Mouse (Mus musculus) cerebral cortex, adult 2 months (tissue): ENCODE measurements around the gene Nos3.

ENCODE experiments used
- WGBS: fragments of 180-500 bp; shearing (Covaris S2); methylation state at CpG from one replicate; pipeline ENCODE4 v1.1.7; 2018; 5-methylcytosine and 5-hydroxymethylcytosine counted together

Nos3 gene

GRCm38 (mm10) chr5:24378700-24379099 lies 14.1 kb downstream of the Nos3 start:
- 82% methylated on average over 2 of the region's 2 CpGs for WGBS

- WGBS: 59% methylated on average over 4 of the region's 4 CpGs
These were observed 14.9 kb downstream of the Nos3 start for GRCm38 (mm10) chr5:24379501-24379900.

GRCm38 (mm10) chr5:24380499-24380898 lies 15.9 kb downstream of the Nos3 start:
- 93% methylated on average over 4 of the region's 4 CpGs for WGBS

- 82% methylated on average over 6 of the region's 6 CpGs for WGBS
These were observed 16.9 kb downstream of the Nos3 start for GRCm38 (mm10) chr5:24381486-24381885.

- 84% methylated on average over 2 of the region's 2 CpGs for WGBS
These were observed 17.4 kb downstream of the Nos3 start for GRCm38 (mm10) chr5:24381988-24382387.

- WGBS: 2% methylated on average over 34 of the region's 34 CpGs
These were observed 18.6 kb downstream of the Nos3 start for GRCm38 (mm10) chr5:24383026-24383859.

- 26% methylated on average over 6 of the region's 6 CpGs for WGBS
These were observed 19.8 kb downstream of the Nos3 start for GRCm38 (mm10) chr5:24384407-24384806.

GRCm38 (mm10) chr5:24385374-24385773 lies 20.8 kb downstream of the Nos3 start:
- 96% methylated on average over 5 of the region's 5 CpGs for WGBS

GRCm38 (mm10) chr5:24385887-24386550 lies 21.4 kb downstream of the Nos3 start:
- WGBS: 81% methylated on average over 10 of the region's 10 CpGs

- WGBS: 1% methylated on average over 73 of the region's 73 CpGs
These were observed 22.9 kb downstream of the Nos3 start for GRCm38 (mm10) chr5:24387264-24388241.

GRCm38 (mm10) chr5:24388246-24388915 lies 23.8 kb downstream of the Nos3 start:
- WGBS: 35% methylated on average over 26 of the region's 26 CpGs

GRCm38 (mm10) chr5:24389011-24389657 lies 24.5 kb downstream of the Nos3 start:
- 74% methylated on average over 7 of the region's 7 CpGs for WGBS

GRCm38 (mm10) chr5:24389658-24390020 lies 25.0 kb downstream of the Nos3 start:
- WGBS: 93% methylated on average over 4 of the region's 4 CpGs

- 90% methylated on average over 7 of the region's 7 CpGs for WGBS
These were observed 27.3 kb downstream of the Nos3 start, which contains the start of gene Atg9b for GRCm38 (mm10) chr5:24391864-24392263. Gene Atg9b, minus strand, starts transcription at chr5:24392143.

GRCm38 (mm10) chr5:24392724-24393123 lies 28.1 kb downstream of the Nos3 start:
- 81% methylated on average over 7 of the region's 7 CpGs for WGBS

GRCm38 (mm10) chr5:24393392-24393997 lies 28.9 kb downstream of the Nos3 start, which contains the start of gene Abcb8:
Gene Abcb8, plus strand, starts transcription at chr5:24393663.
- 24% methylated on average over 7 of the region's 7 CpGs for WGBS

GRCm38 (mm10) chr5:24394165-24394894 lies 29.7 kb downstream of the Nos3 start:
- under 1% methylated on average over 36 of the region's 36 CpGs for WGBS

GRCm38 (mm10) chr5:24396254-24396653 lies 31.6 kb downstream of the Nos3 start:
- 90% methylated on average over 6 of the region's 6 CpGs for WGBS

- 80% methylated on average over 10 of the region's 10 CpGs for WGBS
These were observed 35.1 kb downstream of the Nos3 start for GRCm38 (mm10) chr5:24399686-24400085.

- 90% methylated on average over 11 of the region's 11 CpGs for WGBS
These were observed 35.8 kb downstream of the Nos3 start for GRCm38 (mm10) chr5:24400362-24400761.
